Comparison of ENCODE assay signal across 17 mouse cellular contexts in genomic region chr3:156353841-156354473, GRCm38 (mm10).
"Had no signal": no experiment of that assay in that cellular context is flagged by ENCODE, and none has a peak within 500 bp of the region (broad histone marks: within the 10 kb centered on the region; RNA-seq: fewer than 3 reads in every experiment).

No protein-coding gene starts in this region.

- H3K27ac ChIP-seq: liver, embryonic 14.5 days; midbrain, embryonic 13.5 days; midbrain, embryonic 15.5 days had no signal

- H3K9ac ChIP-seq: liver, embryonic 14.5 days; lung, embryonic 14.5 days; midbrain, embryonic 13.5 days; midbrain, embryonic 15.5 days had no signal

- H3K36me3 ChIP-seq: midbrain, embryonic 13.5 days; midbrain, embryonic 15.5 days had no signal

- ATAC-seq: midbrain, embryonic 13.5 days; midbrain, embryonic 15.5 days had no signal

- H3K9me3 ChIP-seq: midbrain, embryonic 13.5 days; midbrain, embryonic 15.5 days had no signal

- DNase-seq: lung, adult 18-20 months; lung, embryonic 14.5 days; lung, postnatal 10 days; lung, postnatal 4 days; retina, postnatal 1 day; right cerebral cortex, adult 18-20 months; right cerebral cortex, postnatal 25 days; right cerebral cortex, postnatal 4 days; spleen, adult 18-20 months; thymus, adult 2 months; thymus, postnatal 25 days; thymus, postnatal 4 days had no signal

- H3K4me2 ChIP-seq: lung, embryonic 14.5 days; midbrain, embryonic 11.5 days; midbrain, embryonic 13.5 days; midbrain, embryonic 15.5 days had no signal

- H3K27me3 ChIP-seq: midbrain, embryonic 13.5 days; midbrain, embryonic 15.5 days had no signal

- H3K4me1 ChIP-seq: midbrain, embryonic 13.5 days; midbrain, embryonic 15.5 days had no signal

- H3K4me3 ChIP-seq: midbrain, embryonic 13.5 days; midbrain, embryonic 15.5 days; myocyte had no signal
